Mouse (Mus musculus): ENCODE results near the gene Pltp.

DNA sequence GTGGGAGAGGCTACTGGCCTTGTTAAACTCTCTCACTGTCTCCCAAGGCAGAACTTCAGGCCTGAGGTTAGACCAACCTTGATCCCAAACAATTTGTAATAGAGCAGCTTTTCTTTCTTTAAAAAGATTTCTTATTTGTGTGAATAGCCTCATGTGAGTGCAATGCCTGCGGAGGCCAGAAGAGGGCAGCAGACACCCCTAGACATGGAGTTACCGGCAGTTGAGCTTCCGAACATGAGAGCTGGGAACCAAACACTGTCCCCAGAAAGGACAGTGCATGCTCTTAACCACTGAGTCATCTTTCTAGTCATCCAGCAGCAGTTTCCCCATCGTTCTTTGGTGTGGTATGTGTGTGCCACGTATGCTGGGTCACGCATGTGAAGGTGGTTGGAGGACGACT, 10.1 kb upstream of the Pltp start:
- peak; percentile 69 for TF ChIP-seq CTCF (IDR thresholded peaks at IDR 0.05; ENCODE audit: low read depth)
- TF ChIP-seq EP300 (IDR thresholded peaks at IDR 0.05; ENCODE audit: low read depth) = no peak
